Mouse (Mus musculus) liver, embryonic 11.5 days (tissue): ENCODE results near the gene Slc7a1. TPM values are rescaled to one million over a fixed set of nuclear protein-coding genes. Genes with fewer than 3 reads are reported as not detected.

Experiments used
- ATAC-seq: fragments of 200-750 bp; cut with Nextera tagmentation; replicated peaks from 2 replicates; pipeline ENCODE4 v1.8.0; 2017; ENCODE audit warnings: moderate number of reproducible peaks, mild to moderate bottlenecking, moderate TSS enrichment, moderate library complexity; ENCODE audit not compliant: low FRiP score
- DNase-seq: peaks from one replicate; pipeline ENCODE4 v3.0.0-alpha.2; 2017; ENCODE audit warnings: low spot score
- H3K27ac ChIP-seq: fragments of 300-500 bp; sonication (generic); 2 replicates; pipeline ENCODE4 v1.5.1; 2014; ENCODE audit warnings: mild to moderate bottlenecking, low read depth, low read length, control low read depth
- H3K27me3 ChIP-seq: fragments of 300-500 bp; sonication (generic); replicated peaks from 2 replicates; pipeline ENCODE4 v1.6.1; 2014; ENCODE audit warnings: low read length, mixed read lengths; ENCODE audit not compliant: control insufficient read depth, insufficient read depth
- H3K36me3 ChIP-seq: fragments of 300-500 bp; sonication (generic); 2 replicates; pipeline ENCODE4 v1.6.1; 2014; ENCODE audit warnings: mild to moderate bottlenecking, low read length, moderate library complexity, mixed read lengths; ENCODE audit not compliant: control insufficient read depth, insufficient read depth
- H3K4me1 ChIP-seq: fragments of 300-500 bp; sonication (generic); replicated peaks from 2 replicates; pipeline ENCODE4 v1.6.1; 2014; ENCODE audit warnings: low read length, mixed read lengths; ENCODE audit not compliant: control insufficient read depth, insufficient read depth
- H3K4me2 ChIP-seq: fragments of 300-500 bp; sonication (generic); 2 replicates; pipeline ENCODE4 v1.6.1; 2014; ENCODE audit warnings: mild to moderate bottlenecking, control low read depth, moderate library complexity
- H3K4me3 ChIP-seq: fragments of 300-500 bp; sonication (generic); 2 replicates; pipeline ENCODE4 v1.5.1; 2014; ENCODE audit warnings: low read depth, low read length, control low read depth
- H3K9ac ChIP-seq: fragments of 300-500 bp; sonication (generic); 2 replicates; pipeline ENCODE4 v1.6.1; 2014; ENCODE audit warnings: low read depth, low read length, control low read depth
- H3K9me3 ChIP-seq: fragments of 300-500 bp; sonication (generic); 2 replicates; pipeline ENCODE4 v1.6.1; 2016; ENCODE audit warnings: low read length, inconsistent platforms, mixed read lengths; ENCODE audit not compliant: control insufficient read depth
- WGBS: fragments of 180-500 bp; shearing (Covaris S2); extraction: QIAGEN DNeasy Blood & Tissue Kit; methylation state at CpG from one replicate; pipeline ENCODE4 v1.1.7; 2014; 5-methylcytosine and 5-hydroxymethylcytosine counted together
- polyA plus RNA-seq: library from polyadenylated mRNA; unstranded; fragments of >200 nt; fragmentation: Nextera tagmentation; extraction: Ambion mirVana; gene quantifications from 2 replicates; pipeline ENCODE4 v1.2.1, GENCODE M21; 2014

The Slc7a1 gene
- polyA plus RNA-seq, 1 experiment from 2014 or later: 63.4 TPM

DNA sequence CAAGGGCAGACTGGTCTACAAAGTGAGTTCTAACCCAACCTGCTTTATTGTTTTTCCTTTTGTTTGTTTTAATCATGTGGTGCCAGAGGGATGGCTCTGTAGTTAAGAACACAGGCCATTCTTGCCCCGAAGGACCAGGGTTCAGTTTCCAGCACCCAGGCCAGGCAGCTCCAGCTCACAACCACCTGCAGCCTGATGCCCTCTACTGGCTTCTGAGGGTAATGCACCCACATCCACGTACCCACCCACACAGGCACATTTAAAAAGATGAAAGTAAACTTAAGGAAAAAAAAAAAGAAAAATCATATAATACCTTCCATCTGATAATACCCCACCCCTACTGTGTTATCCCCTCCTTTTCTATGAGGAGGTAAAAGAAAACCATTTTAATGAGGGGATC lies 11.9 kb downstream of the Slc7a1 start:
- Histone ChIP-seq H3K27me3 (no peaks in the 10 kb centered on the region), H3K36me3 (peaks cover 8% of the 10 kb centered on the region), H3K9me3 (no peaks in the 10 kb centered on the region), H3K4me2 (no peak overlapping the region), H3K9ac (no peak overlapping the region), H3K27ac (no peak overlapping the region), H3K4me3 (no peak overlapping the region), H3K4me1 (peaks cover 14% of the 10 kb centered on the region; the same call in 1 of the 2 replicates)
- no peak for ATAC-seq
- no peak for DNase-seq
- WGBS: 92% methylated on average over 2 of the region's 2 CpGs

DNA sequence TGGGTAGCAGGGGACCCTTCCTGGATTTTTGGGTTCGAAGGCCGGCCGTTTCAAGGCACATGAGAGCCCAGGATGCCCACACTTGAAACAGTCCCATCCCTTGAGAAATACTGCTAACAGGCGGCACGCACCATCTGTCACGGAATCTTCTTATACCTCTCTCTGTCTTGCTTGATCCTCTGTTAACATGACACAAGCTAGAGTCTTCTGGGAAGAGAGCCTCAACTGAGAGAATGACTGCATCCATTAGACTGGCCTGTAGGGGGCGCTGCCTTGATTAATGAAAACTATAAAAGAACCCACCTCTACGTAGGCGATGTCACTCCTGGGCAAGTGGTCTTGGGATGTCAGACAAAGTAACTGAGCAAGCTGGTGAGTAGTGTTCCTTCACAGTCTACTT lies 13.2 kb downstream of the Slc7a1 start:
- ATAC-seq: no peak
- Histone ChIP-seq H3K4me3 (no peak overlapping the region), H3K36me3 (peaks cover 8% of the 10 kb centered on the region; the same call in 1 of the 2 replicates), H3K27me3 (no peaks in the 10 kb centered on the region), H3K9ac (no peak overlapping the region), H3K27ac (no peak overlapping the region), H3K4me2 (no peak overlapping the region), H3K4me1 (peaks cover 14% of the 10 kb centered on the region; the same call in 1 of the 2 replicates), H3K9me3 (no peaks in the 10 kb centered on the region)
- DNase-seq: no peak
- 86% methylated on average over 9 of the region's 9 CpGs for WGBS

DNA sequence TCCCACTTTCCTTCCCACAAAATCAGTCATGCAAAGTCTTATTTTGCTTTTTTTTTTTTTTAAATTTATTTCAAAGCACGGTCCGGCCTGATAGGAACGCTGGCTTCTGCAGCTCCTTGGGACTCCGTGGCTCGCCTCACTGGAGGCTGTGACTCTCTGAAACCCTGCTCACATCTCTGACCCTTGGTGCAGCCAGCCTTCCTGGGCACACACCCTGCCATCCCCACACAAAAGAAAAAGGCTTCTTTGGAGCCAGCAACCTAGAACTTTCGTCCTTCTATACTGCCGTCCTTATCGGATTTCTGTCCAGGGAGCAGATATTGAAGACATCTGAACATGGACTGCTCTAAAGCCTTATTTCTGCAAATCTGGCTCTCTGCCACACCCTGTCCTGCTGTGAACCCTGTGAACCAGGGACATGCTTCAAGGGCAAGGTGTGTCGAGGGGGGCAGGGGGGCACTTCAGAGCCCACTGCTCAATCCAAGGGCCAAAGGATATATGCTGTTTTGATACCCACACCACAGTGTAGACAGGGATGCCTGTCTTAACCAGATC lies 15.1 kb downstream of the Slc7a1 start:
- 85% methylated on average over 9 of the region's 9 CpGs for WGBS

DNA sequence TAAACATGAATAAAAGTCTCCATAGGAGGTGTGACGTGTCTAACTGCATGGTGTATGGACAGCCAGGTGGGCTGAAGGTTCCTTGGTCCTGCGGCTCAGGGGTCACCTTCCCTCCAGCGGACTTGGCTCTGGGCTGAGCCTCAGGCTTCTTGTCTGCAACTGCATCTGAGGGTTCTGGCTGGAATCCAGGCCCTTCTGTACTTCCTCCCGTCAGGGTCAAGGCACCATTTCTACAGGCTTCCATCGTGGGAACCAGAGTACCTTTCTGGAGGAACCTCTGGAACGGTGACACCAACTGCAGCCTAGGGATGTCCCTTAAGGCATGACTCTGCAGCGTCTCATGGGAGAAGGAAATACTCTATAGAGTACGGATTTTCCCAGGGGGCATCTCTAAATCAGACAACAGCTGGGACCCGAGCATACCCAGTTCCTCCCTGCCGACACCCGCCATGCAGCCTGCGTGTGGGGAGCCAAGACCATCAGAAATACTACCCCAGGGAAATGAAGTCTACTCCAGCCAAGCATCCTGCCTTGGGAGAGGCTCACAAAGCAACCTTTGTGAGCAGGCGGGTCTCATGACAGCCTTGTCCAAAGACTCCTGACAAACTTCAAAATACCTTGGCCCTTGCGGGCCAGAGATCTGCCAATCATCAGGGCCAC lies 15.7 kb downstream of the Slc7a1 start:
- DNase-seq: no peak
- H3K27ac ChIP-seq: no peak overlapping the region
- WGBS: 82% methylated on average over 14 of the region's 14 CpGs
- no peaks in the 10 kb centered on the region for H3K27me3 ChIP-seq
- no peak overlapping the region for H3K4me2 ChIP-seq
- ATAC-seq: no peak
- peaks cover 5% of the 10 kb centered on the region; the same call in 1 of the 2 replicates for H3K36me3 ChIP-seq
- H3K9ac ChIP-seq: no peak overlapping the region
- no peak overlapping the region for H3K4me3 ChIP-seq
- H3K9me3 ChIP-seq: no peaks in the 10 kb centered on the region
- peaks cover 11% of the 10 kb centered on the region for H3K4me1 ChIP-seq

More for the DNA sequence above, 15.1 kb downstream of the Slc7a1 start:
- DNase-seq (no peak), ATAC-seq (no peak)
- H3K9me3 ChIP-seq: no peaks in the 10 kb centered on the region
- H3K36me3 ChIP-seq: peaks cover 5% of the 10 kb centered on the region; the same call in 1 of the 2 replicates
- no peaks in the 10 kb centered on the region for H3K27me3 ChIP-seq
- peaks cover 14% of the 10 kb centered on the region for H3K4me1 ChIP-seq
- H3K27ac ChIP-seq: no peak overlapping the region
- H3K9ac ChIP-seq: no peak overlapping the region
- no peak overlapping the region for H3K4me2 ChIP-seq
- no peak overlapping the region for H3K4me3 ChIP-seq

DNA sequence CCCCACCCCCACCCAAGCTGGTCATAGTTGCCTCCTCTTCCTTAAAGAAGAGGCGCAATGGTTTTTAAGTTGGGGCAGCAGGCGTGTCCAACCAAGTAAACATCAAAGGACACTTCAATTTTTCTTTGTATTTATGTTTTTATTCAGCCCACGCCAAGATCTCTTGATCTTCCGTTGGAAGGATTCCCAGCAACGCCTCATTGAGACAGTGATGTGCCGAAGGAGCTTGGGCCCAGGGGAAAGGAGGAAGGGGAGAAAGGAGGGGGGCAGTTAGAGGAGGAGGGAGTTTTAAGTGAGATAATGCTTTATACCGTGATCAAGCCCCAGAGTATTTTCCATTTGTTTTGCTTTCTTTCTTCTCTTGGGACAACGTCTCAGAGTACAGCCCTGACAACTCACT lies 18.6 kb downstream of the Slc7a1 start:
- peaks cover 5% of the 10 kb centered on the region for H3K4me1 ChIP-seq
- H3K9me3 ChIP-seq: peaks cover 2% of the 10 kb centered on the region; the same call in 1 of the 2 replicates
- H3K9ac ChIP-seq: no peak overlapping the region
- peaks cover 12% of the 10 kb centered on the region; the same call in 1 of the 2 replicates for H3K36me3 ChIP-seq
- no peaks in the 10 kb centered on the region for H3K27me3 ChIP-seq
- WGBS: 90% methylated on average over 8 of the region's 8 CpGs
- no peak overlapping the region for H3K4me2 ChIP-seq
- no peak overlapping the region for H3K27ac ChIP-seq
- no peak overlapping the region for H3K4me3 ChIP-seq
- no peak for ATAC-seq
- no peak for DNase-seq

DNA sequence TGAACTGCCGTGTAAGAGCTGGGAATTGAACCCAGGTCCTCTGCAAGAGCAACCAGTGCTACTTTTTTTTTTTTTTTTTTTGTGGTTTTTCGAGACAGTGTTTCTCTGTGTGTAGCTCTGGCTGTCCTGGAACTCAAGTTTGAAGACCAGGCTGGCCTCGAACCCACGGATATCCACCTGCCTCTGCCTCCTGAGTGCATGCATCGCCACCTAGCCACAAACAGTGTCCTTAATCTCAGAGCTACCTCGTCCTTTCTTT lies 19.5 kb downstream of the Slc7a1 start:
- Histone ChIP-seq H3K4me3 (no peak overlapping the region), H3K4me1 (peaks cover 5% of the 10 kb centered on the region), H3K9me3 (peaks cover 2% of the 10 kb centered on the region; the same call in 1 of the 2 replicates), H3K27me3 (no peaks in the 10 kb centered on the region), H3K36me3 (peaks cover 19% of the 10 kb centered on the region), H3K27ac (no peak overlapping the region), H3K9ac (no peak overlapping the region), H3K4me2 (no peak overlapping the region)
- ATAC-seq: no peak
- DNase-seq: no peak
- 87% methylated on average over 6 of the region's 6 CpGs for WGBS

DNA sequence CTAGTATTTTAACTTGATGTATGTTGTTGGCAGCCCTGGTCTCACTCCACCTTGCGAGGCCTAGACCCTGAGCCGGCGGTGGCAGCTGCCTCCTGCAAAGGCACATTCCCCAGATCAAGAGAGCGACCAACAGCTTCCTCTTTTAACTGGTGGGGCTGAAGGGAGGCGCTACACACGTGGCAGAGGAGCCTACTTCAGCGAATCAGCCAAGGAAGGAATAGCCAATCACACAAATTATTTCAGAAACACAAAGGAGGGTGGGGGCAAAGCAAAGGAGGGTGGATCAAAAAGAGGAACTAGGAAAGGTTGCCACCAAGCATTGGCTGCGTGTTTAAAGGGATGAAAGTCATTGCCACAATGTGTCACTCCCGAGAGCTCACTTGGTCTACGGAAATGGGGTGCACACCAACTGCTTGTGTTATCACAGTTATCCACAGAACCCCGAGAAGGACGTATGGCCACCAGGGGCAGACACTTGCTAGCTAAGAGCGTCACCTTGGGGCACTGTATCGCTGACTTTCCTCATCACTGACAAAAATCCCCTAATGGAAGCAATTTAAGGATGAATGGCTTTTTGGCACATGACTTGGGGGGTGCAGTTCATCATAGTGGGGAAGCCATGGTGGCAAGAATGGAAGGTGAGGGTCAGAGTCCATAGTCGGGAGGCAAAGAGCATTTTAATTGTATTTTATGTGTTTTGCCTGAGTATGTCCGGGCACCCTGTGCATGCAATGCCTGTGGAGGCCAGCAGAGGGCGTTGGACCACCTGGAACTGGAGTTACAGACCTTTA lies 20.1 kb downstream of the Slc7a1 start:
- Histone ChIP-seq H3K9ac (no peak overlapping the region), H3K4me1 (peaks cover 2% of the 10 kb centered on the region), H3K36me3 (peaks cover 19% of the 10 kb centered on the region), H3K4me2 (0 out of 2 replicates have a peak overlapping the region, but pooled peaks have one; percentile 12), H3K27me3 (no peaks in the 10 kb centered on the region), H3K9me3 (peaks cover 2% of the 10 kb centered on the region; the same call in 1 of the 2 replicates), H3K27ac (peak overlapping the region; percentile 25; the same call in 1 of the 2 replicates), H3K4me3 (no peak overlapping the region)
- DNase-seq (no peak), ATAC-seq (peak; percentile 65)
- WGBS: 59% methylated on average over 17 of the region's 17 CpGs

DNA sequence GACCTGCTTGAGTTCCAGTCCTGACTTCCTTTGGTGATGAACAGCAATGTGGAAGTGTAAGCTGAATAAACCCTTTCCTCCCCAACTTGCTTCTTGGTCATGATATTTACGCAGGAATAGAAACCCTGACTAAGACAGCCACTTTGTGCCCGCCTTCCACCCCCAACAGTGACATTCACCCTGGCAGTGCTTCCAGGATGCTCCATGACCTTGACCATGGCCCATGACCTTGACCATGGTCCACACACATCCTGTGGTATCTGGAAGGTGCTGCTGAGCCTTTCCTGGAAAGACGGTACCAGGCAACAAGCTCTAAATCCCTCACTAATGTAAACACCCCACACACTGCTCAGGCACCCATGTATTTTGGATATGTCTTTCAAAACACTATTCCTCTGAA lies 21.0 kb downstream of the Slc7a1 start:
- Histone ChIP-seq H3K4me2 (no peak overlapping the region), H3K27ac (no peak overlapping the region), H3K4me3 (no peak overlapping the region), H3K9me3 (peaks cover 2% of the 10 kb centered on the region; the same call in 1 of the 2 replicates), H3K36me3 (peaks cover 17% of the 10 kb centered on the region), H3K27me3 (no peaks in the 10 kb centered on the region), H3K9ac (no peak overlapping the region), H3K4me1 (no peaks in the 10 kb centered on the region; the same call in 1 of the 2 replicates)
- DNase-seq (no peak), ATAC-seq (no peak)
- WGBS: 87% methylated on average over 3 of the region's 3 CpGs
